Mouse (Mus musculus) heart, embryonic 10.5 days (tissue): ENCODE measurements around the gene Dph5. TPM values are rescaled to one million over a fixed set of nuclear protein-coding genes. Genes with fewer than 3 reads are reported as not detected.
"Not testable (repeated sequence)": the region's sequence is repeated elsewhere in the genome, so short reads cannot be mapped to it uniquely, and the experiment has no call there.

Experiments used
- DNase-seq: peaks from one replicate; pipeline ENCODE4 v3.0.0-alpha.2; 2017; ENCODE audit warnings: low spot score
- H3K27ac ChIP-seq: fragments of 300-500 bp; sonication (generic); 2 replicates; pipeline ENCODE4 v1.5.1; 2016; ENCODE audit warnings: mild to moderate bottlenecking
- H3K27me3 ChIP-seq: fragments of 300-500 bp; sonication (generic); 2 replicates; pipeline ENCODE4 v1.6.1; 2016; ENCODE audit warnings: mild to moderate bottlenecking; ENCODE audit not compliant: poor library complexity, insufficient read depth, severe bottlenecking
- H3K36me3 ChIP-seq: fragments of 300-500 bp; sonication (generic); 2 replicates; pipeline ENCODE4 v1.6.1; 2016; ENCODE audit warnings: mild to moderate bottlenecking, moderate library complexity
- H3K4me1 ChIP-seq: fragments of 300-500 bp; sonication (generic); 2 replicates; pipeline ENCODE4 v1.6.1; 2016; ENCODE audit warnings: mild to moderate bottlenecking
- H3K4me3 ChIP-seq: fragments of 300-500 bp; sonication (generic); 2 replicates; pipeline ENCODE4 v1.5.1; 2016; ENCODE audit warnings: mild to moderate bottlenecking, moderate library complexity
- H3K9me3 ChIP-seq: fragments of 300-500 bp; sonication (generic); 2 replicates; pipeline ENCODE4 v1.6.1; 2016; ENCODE audit warnings: mild to moderate bottlenecking, moderate library complexity
- WGBS: fragments of 180-500 bp; shearing (Covaris S2); methylation state at CpG from one replicate; pipeline ENCODE4 v1.1.7; 2016; 5-methylcytosine and 5-hydroxymethylcytosine counted together
- polyA plus RNA-seq: library from polyadenylated mRNA; unstranded; fragments of >200 nt; fragmentation: Nextera tagmentation; extraction: Ambion mirVana; gene quantifications from 2 replicates; pipeline ENCODE4 v1.2.1, GENCODE M21; 2016

Dph5 gene
- polyA plus RNA-seq, 1 experiment from 2014 or later: 30.9 TPM

DNA sequence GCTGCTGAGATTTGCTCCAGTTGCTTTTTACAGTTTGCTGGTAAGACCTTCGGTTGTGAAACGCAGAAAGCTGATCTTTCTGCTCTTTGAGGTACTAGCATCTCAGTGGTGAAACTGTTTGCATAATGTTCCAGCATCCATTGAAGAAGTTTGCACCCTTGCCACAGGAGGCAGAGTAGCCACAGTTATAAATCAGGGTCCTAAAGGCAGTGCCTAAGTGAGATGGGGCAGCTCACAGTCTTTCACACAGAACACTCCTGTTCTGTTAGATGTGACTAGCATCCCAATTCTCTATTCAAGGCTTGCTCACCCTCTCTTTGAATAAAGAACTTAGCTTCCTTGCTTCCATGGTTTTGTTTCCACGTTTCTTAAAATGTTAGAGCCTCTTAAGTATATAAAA, 17.4 kb downstream of the Dph5 start:
- H3K36me3 ChIP-seq: peaks cover 25% of the 10 kb centered on the region
- WGBS: 89% methylated on average over 3 of the region's 3 CpGs
- no peaks in the 10 kb centered on the region for H3K4me1 ChIP-seq
- no peak overlapping the region for H3K27ac ChIP-seq
- DNase-seq: no peak
- H3K27me3 ChIP-seq: no peaks in the 10 kb centered on the region
- no peaks in the 10 kb centered on the region for H3K9me3 ChIP-seq
- H3K4me3 ChIP-seq: no peak overlapping the region

DNA sequence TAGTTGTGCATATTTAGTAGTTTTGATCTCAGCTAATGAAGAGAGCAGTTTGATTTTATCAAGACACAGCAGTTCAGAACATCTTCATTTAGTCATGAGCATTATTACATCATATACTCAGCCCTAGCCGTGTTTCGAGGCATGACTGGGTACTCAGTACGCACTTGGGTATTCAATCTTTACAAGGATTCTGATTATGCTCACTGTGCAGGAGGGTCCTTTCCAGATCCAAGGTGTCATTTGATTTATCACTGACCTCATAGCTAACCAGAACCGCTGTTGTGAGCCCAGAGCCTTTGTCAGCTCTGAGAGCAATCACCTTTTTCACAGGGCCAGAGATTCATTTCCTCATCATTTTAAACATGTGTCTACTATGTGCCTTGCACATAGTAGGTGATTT, 17.9 kb downstream of the Dph5 start:
- peaks cover 25% of the 10 kb centered on the region for H3K36me3 ChIP-seq
- 93% methylated on average over 4 of the region's 4 CpGs for WGBS
- no peak overlapping the region for H3K4me3 ChIP-seq
- no peaks in the 10 kb centered on the region for H3K27me3 ChIP-seq
- H3K9me3 ChIP-seq: no peaks in the 10 kb centered on the region
- no peaks in the 10 kb centered on the region for H3K4me1 ChIP-seq
- DNase-seq: no peak
- no peak overlapping the region for H3K27ac ChIP-seq

DNA sequence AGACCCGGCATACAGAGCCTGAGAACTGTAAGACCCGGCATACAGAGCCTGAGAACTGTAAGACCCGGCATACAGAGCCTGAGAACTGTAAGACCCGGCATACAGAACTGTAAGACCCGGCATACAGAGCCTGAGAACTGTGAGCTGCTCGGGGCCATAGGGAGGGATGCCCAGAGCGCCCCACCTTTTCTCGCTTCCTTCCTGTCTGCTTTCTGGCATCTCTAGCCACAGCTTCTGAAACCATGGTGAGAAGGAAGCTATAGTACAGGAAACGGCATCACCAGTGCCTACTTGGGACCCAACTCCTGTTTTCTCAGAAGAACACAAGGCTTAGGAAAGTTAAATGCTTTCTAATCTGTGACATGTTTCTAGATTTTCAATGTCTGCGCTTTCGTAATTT, 19.8 kb downstream of the Dph5 start:
- 94% methylated on average over 9 of the region's 11 CpGs for WGBS
- DNase-seq, H3K4me1 ChIP-seq, H3K4me3 ChIP-seq, H3K27me3 ChIP-seq, H3K9me3 ChIP-seq, H3K27ac ChIP-seq: not testable (repeated sequence)
- peaks cover 16% of the 10 kb centered on the region for H3K36me3 ChIP-seq

DNA sequence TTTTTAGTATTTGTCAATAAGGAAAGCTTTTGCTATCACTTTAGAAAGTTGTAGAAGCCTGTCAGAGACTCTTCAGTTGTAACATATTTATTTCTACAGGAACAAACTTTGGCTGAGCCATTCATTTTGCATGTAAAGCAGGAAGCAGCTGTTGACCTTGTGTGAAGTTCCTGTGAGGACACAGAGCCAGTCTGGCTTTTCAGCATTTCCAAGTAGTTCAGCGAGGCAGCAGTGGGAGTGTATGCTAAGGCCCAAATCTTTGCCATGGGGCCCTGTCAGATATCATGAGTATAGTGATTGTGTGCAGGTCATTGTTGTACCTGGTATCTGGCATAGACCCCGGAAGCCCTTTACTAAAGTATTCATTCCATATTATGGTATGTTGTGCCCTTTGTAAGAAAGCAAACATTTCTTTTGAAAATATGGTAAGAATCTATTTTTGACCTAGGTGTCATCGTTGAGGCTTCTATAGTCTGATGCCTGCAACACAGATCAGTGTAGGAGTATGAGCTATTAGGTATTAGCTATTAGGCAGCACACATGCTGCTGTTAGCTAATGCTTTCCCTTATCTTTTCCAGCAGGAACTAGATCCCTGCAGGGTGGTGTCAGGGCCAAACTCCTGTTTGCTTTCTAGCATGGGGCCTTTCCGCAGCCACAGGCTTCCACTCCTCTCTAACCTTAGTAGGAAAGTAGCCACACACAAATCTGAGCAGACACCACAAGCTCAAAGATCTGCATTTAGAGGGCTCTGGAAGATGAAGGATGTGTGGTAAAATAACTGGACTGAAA, 37.0 kb downstream of the Dph5 start:
- 70% methylated on average over 4 of the region's 4 CpGs for WGBS
- Histone ChIP-seq H3K4me3 (no peak overlapping the region), H3K9me3 (no peaks in the 10 kb centered on the region), H3K4me1 (no peaks in the 10 kb centered on the region), H3K36me3 (peaks cover 19% of the 10 kb centered on the region), H3K27ac (no peak overlapping the region), H3K27me3 (no peaks in the 10 kb centered on the region)
- peak; percentile 36 for DNase-seq

DNA sequence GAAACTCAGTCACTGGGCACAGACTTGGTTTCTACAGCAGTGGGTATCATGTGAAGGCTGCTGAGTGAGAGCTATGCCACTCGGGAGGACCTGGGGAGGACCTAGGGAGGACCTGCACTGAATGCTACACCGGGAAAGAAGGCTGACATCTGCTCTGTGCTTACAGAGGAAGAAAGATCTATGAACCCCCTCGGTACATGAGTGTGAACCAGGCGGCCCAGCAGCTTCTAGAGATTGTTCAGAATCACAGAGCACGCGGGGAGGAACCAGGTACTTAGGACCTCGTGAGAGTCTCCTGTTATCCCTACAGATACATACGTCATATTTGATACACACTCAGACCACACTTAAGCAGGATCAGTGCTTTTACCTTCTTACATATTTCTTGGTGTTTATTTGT, 38.9 kb downstream of the Dph5 start:
- 88% methylated on average over 8 of the region's 8 CpGs for WGBS
- DNase-seq: peak; percentile 59
- Histone ChIP-seq H3K36me3 (peaks cover 22% of the 10 kb centered on the region), H3K9me3 (no peaks in the 10 kb centered on the region), H3K27ac (no peak overlapping the region), H3K27me3 (no peaks in the 10 kb centered on the region), H3K4me1 (no peaks in the 10 kb centered on the region), H3K4me3 (no peak overlapping the region)

DNA sequence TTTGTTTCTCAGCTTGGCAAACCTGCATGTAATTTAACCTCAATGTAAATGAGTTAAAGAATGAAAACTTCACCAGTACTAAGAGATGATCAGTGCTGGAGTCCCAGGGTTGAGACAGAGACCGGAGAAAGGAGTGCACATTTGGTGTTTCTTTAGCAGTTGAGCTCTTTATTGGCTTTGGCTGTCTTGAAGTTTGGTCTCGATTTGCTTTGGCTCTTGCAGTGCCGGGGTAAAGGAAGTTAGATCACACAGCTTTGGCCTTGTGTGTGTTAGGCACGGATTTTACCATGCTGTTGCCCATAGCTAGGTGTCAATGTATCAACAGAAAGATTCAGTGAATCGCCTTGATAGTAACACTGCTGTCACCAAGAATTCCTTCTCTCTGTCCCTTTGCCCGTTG, 44.1 kb downstream of the Dph5 start:
- Histone ChIP-seq H3K27ac (no peak overlapping the region), H3K4me1 (no peaks in the 10 kb centered on the region), H3K9me3 (no peaks in the 10 kb centered on the region), H3K4me3 (no peak overlapping the region), H3K36me3 (peaks cover 19% of the 10 kb centered on the region), H3K27me3 (no peaks in the 10 kb centered on the region)
- 89% methylated on average over 6 of the region's 6 CpGs for WGBS
- DNase-seq: no peak

DNA sequence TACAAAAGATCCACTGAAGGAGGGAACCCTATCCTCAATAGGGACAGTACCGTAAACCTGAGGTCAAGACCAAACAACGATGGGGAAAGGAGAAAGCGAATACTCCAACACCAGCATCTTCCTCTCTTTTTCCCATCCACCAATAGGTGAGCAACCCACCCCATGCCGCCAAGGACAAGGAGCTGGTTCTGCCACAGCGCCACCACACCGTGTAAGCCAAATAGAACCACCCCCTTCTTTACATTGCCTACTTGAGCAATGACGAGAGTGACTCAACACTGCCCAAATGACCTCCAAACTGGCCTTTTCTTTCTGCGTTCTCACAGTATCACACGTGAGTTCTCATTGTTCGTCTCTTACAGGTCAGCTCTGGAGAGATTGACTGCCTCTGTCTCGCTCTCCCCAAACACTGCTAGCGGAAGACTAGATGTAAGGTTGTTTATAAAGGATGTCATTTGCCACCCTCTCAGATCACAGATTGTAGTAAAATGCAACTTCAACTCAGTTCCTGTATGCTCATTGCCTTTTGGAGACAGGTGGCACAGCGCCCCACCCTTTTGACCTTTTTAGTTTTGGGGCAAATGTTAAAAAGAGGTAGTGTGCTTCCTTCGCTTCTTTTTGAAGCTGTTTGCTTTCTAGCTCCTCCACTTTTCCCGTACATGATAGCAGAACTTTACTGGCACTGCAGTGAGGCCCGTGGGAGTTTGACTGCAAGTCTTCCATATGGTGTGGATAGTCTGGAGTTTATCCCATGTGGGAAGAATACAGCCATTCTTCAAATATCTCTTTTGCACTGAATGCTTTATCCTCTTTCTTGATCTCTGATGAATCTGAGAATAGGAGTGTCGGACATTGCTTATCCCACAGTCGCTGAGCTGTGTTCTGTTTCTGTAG, 45.9 kb downstream of the Dph5 start:
- no peak for DNase-seq
- no peak overlapping the region for H3K4me3 ChIP-seq
- no peaks in the 10 kb centered on the region for H3K27me3 ChIP-seq
- 89% methylated on average over 18 of the region's 18 CpGs for WGBS
- peaks cover 10% of the 10 kb centered on the region for H3K36me3 ChIP-seq
- H3K4me1 ChIP-seq: no peaks in the 10 kb centered on the region
- no peak overlapping the region for H3K27ac ChIP-seq
- no peaks in the 10 kb centered on the region for H3K9me3 ChIP-seq

DNA sequence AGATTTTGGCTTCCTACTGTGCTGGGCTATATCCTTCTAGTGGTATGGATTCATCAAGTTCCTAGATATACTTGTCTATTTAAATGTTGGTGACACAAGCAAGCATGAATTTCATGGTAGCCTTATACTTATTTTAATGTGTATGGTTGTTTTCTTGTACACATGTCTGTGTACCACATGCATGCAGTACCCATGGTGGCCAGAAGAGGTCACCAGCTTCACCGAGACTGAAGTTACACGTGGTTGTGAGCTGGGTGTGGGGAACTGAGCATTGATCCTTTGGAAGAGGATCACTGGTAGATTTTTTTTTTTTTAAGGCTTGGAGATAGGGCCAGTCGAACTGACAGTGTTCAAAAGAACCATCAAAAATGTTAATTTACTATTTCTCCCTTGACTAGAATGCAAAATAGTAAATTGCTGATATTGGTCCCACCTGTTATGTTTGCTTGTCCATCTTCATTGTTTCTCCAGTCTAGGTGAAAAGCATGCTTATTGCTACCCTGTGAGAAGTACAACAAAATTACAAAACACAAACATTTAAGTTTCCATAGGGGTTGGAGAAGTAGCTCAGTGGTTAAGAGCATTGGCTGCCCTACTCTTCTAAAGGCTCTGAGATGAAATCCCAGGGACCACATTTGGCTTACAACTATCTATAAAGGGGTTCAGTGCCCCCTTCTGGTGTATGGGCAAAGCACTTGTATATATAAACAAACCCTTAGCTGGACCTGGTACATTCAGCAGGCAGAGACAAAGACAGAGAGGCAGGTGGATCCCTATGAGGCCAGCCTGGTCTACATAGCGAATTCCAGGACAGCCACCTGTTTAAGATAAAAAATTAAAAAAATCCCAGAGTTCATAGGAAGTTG, 49.3 kb downstream of the Dph5 start:
- H3K27me3 ChIP-seq: no peaks in the 10 kb centered on the region
- peaks cover 3% of the 10 kb centered on the region; the same call in 1 of the 2 replicates for H3K36me3 ChIP-seq
- no peaks in the 10 kb centered on the region for H3K4me1 ChIP-seq
- no peaks in the 10 kb centered on the region for H3K9me3 ChIP-seq
- 55% methylated on average over 4 of the region's 4 CpGs for WGBS
- H3K27ac ChIP-seq: no peak overlapping the region
- no peak overlapping the region for H3K4me3 ChIP-seq
- peak; percentile 47 for DNase-seq

DNA sequence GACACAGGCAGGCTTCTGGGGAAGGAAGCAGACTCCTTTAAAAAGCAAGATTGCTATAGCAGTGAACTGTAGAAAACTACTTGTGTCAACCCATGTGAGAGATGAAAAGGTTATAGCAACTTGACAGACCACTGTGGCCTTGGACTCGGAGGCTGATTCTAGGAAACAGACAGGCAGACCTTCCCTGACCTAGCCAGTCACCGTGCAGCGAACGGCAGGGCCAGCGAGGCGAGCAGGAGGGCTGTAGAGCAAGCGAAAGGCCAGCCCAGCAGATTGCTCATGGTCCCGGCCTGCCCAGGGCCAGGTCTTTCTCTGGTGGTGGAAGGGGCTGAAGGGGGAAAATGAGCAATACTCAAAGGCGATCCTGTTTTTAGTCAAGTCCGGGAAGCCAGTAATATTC, 50.2 kb downstream of the Dph5 start:
- Histone ChIP-seq H3K4me1 (no peaks in the 10 kb centered on the region), H3K36me3 (peaks cover 9% of the 10 kb centered on the region), H3K27ac (no peak overlapping the region), H3K27me3 (no peaks in the 10 kb centered on the region), H3K4me3 (no peak overlapping the region), H3K9me3 (no peaks in the 10 kb centered on the region)
- peak; percentile 71 for DNase-seq
- 88% methylated on average over 10 of the region's 10 CpGs for WGBS

DNA sequence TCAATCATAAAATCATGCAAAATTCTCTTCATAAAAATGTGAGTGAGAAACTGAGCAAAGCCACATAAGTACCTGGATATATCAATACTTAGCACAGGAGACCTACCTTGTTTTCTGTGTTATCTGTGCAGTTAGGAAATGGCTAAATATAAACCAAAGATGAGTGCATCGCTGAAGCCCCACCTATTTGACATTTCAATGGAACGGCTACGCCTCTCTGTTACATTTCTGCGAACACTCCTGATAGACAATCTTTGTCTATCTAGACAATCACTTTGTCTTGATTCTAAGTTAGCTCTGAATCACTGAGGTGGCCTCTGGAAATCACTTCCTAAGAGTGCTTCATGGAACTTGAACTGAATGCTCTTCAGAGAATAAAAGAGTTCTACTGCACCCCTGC, 52.9 kb downstream of the Dph5 start:
- no peaks in the 10 kb centered on the region for H3K4me1 ChIP-seq
- no peak overlapping the region for H3K4me3 ChIP-seq
- 83% methylated on average over 4 of the region's 4 CpGs for WGBS
- no peak overlapping the region for H3K27ac ChIP-seq
- H3K9me3 ChIP-seq: no peaks in the 10 kb centered on the region
- H3K27me3 ChIP-seq: no peaks in the 10 kb centered on the region
- peak; percentile 19 for DNase-seq
- H3K36me3 ChIP-seq: peaks cover 19% of the 10 kb centered on the region

DNA sequence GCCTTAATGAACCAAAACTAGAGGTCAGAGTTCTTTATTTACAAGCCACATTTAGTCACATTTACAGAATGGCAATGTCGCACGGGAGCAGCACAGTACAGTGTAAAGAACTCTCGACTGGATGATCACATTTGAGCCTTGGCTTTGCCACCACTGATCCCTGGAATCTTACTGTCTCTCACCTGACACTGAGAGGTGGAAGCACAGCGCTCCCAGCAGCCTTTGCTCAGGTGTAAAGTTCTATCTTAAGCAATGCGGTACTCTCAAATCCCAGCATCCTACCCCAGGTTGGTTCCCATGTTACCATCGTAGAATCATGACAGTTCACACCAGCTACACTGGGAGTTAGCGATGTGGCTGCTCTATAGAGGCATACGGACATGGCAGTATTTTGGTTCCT, 53.8 kb downstream of the Dph5 start:
- H3K27me3 ChIP-seq: no peaks in the 10 kb centered on the region
- H3K4me1 ChIP-seq: no peaks in the 10 kb centered on the region
- H3K36me3 ChIP-seq: peaks cover 24% of the 10 kb centered on the region
- no peak overlapping the region for H3K27ac ChIP-seq
- no peak overlapping the region for H3K4me3 ChIP-seq
- peak; percentile 25 for DNase-seq
- 93% methylated on average over 8 of the region's 8 CpGs for WGBS
- H3K9me3 ChIP-seq: no peaks in the 10 kb centered on the region

DNA sequence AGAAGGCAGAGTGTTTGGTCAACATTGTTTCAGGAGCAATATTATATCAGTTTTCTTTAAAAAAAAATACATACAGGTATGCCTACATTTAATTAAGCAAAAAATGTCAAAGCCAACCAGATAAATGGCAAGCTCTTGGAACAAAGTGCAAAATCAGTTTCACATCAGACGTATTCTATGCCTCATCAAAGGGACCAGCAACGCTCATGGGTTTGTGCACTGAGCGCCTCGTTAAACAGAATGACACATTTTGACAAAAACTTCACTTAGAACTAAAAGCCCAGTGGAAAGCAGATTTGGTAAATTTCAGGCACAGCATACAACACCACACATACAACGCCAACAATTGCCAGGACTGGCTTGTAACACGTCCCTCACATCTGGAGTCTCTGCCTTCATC, 56.7 kb downstream of the Dph5 start:
- peaks cover 26% of the 10 kb centered on the region for H3K36me3 ChIP-seq
- no peaks in the 10 kb centered on the region for H3K9me3 ChIP-seq
- DNase-seq: peak; percentile 61
- no peaks in the 10 kb centered on the region for H3K27me3 ChIP-seq
- H3K4me3 ChIP-seq: no peak overlapping the region
- no peaks in the 10 kb centered on the region for H3K4me1 ChIP-seq
- WGBS: 94% methylated on average over 6 of the region's 6 CpGs
- H3K27ac ChIP-seq: no peak overlapping the region
